Mouse (Mus musculus) urinary bladder, adult 2 months (tissue): Measurements from ENCODE around the gene Hist1h2ab. TPM values are rescaled to one million over a fixed set of nuclear protein-coding genes. Genes with fewer than 3 reads are reported as not detected.
"Not testable (repeated sequence)": the region's sequence is repeated elsewhere in the genome, so short reads cannot be mapped to it uniquely, and the experiment has no call there.

Experiments
- DNase-seq: peaks from one replicate; pipeline ENCODE4 v3.0.0; 2022; ENCODE audit warnings: low spot score
- polyA plus RNA-seq: library from polyadenylated mRNA; depleted of rRNA; stranded (reverse); fragments of >200 nt; gene quantifications from 2 replicates; pipeline ENCODE4 v1.2.3, GENCODE M21; 2012; rRNA removed

Hist1h2ab gene
- 0.60 TPM in 1 of 2 replicates, not detected in the other for polyA plus RNA-seq

GRCm38 (mm10) chr13:23750839-23751477 is at the start of gene Hist1h2ab:
Gene Hist1h2ab (plus strand): TSS chr13:23751126.
- not testable (repeated sequence) for DNase-seq

DNA sequence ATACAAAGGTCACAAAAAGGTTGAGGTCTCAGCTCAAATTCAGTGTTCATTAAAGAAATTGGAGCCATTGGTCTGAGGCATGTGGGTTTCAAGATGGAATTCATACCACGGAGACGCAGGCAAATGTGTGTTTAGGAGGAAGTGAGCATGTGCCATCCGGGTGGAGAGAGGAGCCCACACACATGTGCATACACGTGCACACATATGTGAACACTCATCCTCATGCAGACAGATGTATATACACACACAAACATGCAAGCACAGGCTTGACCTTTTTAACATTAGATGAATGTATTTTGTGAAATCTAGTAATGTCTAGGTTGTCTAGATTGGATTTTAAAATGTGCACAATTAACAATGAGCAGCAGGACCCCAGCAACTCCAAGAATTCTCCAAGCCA is 48.7 kb upstream of the Hist1h2ab start:
- no peak for DNase-seq

GRCm38 (mm10) chr13:23702801-23703200 is 48.1 kb upstream of the Hist1h2ab start:
- DNase-seq: not testable (repeated sequence)

- DNase-seq: no peak
Measured at GRCm38 (mm10) chr13:23705751-23706356, 45.1 kb upstream of the Hist1h2ab start.

GRCm38 (mm10) chr13:23706771-23707170 is 44.2 kb upstream of the Hist1h2ab start:
- no peak for DNase-seq

GRCm38 (mm10) chr13:23708041-23708440 is 42.9 kb upstream of the Hist1h2ab start:
- no peak for DNase-seq

DNA sequence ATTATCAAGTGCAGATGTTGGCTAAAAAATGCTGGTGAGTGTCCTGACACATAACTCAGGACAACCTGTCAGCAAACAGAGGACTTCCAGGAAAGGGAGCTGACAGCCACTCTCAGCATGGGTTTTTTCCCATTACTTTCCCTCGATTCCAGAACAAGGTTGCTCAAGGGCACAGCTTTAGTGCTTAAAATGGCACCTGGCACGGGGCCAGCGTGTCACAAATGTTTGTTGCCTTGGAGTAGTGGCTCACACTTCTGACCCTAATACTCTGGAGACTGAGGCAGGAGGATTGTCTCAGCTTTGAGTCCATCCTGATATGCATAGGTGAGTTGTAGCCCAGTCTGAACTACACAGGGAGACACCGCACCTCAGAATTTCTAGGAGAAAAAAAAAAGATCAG is 42.3 kb upstream of the Hist1h2ab start:
- DNase-seq: no peak

DNA sequence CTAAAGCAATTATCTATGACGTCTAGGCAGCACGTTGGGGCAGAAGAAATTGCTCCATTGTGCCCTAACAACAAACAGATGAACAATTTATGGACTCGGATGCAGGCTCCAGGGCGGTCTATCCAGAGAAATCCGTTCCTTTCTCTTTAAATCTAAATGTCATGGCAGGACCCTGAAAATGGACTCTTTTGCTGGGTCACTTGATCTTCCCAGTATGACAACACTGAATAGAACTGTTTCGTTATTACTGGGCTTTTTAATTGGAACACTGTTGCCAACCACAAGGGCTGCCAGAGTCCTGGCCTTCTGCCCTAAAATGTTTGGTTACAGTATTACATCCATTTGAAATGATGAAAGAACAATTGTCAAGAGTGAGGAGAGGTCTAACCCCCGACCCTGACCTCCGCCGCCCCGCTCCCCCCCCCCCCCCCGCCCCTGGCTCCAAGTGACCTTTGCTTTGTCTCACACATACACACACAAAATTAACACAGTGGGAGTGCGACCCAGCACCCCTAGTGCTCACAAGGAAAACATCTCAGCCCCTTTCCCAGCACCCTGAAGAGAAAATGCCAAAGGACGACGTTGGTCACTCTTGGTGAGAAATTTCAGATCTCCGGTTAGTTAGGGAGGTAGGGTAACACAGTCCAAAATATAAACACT is 41.1 kb upstream of the Hist1h2ab start:
- no peak for DNase-seq

DNA sequence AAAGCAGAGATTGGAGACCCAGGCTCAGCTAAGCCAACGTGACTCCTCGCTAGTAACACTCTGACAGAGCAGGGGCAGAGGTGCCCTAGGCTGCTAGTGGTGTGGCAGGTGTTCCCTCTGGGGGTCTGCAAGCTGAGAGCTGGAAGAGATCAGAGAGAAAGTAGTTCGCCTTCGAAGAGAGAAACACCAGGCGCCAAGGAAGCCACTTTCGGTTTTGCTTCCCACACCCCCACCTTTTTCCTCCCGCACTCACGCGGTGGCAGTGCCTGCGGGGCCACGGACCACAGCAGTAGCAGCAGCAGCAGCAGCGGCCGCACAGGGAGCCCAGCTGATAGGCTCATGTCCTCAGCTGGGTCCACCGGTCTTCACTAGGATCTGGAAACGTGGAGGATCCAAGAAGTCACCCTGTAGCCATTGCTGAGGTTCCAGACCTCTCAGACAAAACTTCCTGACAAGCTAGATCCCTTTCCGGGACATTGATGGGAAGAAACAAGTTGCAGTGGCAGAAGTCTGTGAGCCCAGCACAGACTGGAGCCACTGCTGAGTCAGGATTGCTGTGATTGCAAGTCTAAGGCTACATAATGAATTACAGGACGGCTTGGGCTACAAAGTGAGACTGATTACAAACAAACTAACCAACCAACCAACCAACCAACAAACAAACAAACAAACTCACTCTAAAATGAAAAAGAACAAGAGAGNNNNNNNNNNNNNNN is 40.4 kb upstream of the Hist1h2ab start, which contains the start of gene Hfe:
Gene Hfe, minus strand, starts transcription at position 481 of the 716 bp plus-strand sequence.
- peak; percentile 34 for DNase-seq

DNA sequence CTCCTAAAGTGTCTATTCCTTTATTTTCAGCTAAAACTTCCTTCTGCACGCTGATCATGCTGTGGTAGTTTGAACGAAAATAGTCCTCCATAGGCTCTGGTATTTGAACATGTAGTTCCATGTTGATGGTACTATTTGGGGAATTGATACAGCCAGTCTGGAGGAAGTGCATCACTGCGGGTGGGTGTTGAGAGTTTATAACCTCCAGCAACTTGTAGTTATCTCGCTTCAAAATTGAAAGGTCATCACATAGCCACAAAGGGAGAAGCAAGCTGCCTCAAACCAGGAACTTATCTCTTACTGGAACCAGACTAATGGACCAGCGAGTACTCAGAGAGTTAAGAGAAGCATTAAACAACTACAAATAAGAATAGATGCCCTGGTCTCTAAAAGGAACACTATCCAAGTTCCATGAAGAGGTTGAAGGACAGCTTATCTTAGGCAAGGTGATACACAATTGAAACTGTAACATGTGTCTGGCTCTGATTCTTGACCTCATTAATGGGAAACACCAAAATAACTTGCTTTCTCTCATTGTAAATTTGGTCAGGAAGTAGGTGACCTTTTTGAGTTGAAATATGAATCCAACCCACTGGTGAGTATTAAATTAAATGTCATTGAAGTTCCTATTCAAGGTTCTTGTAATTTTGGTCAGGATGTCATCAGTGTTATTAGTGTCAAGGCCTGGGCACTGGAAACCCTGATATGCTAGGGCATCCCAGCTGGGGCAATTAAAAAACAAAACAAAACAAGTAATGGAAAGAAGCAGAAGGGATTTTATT is 34.5 kb upstream of the Hist1h2ab start:
- DNase-seq: no peak

DNA sequence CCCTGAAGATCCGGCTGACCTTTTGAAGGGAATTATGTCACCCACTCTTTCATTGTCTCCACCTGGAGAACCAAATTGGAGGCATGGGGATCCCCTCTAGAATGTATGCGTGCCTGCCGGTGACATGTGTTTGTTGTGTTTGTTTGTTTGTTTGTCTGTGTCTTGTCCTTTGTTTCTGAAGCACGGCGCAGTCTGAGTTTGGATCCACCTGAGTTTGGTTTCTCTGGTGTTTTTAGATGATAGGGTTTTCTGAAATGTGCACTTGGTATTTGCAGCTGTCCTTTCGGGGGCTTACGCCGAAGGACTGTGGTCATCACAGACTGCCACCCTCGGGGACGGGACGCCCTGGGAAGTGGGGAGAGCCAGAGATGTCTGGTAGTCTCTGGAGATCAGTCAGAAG is 33.8 kb upstream of the Hist1h2ab start:
- no peak for DNase-seq

- DNase-seq: not testable (repeated sequence)
Measured at GRCm38 (mm10) chr13:23717593-23718245, 33.2 kb upstream of the Hist1h2ab start.

- no peak for DNase-seq
Measured at GRCm38 (mm10) chr13:23724239-23724638, 26.7 kb upstream of the Hist1h2ab start.

- no peak for DNase-seq
Measured at GRCm38 (mm10) chr13:23725213-23725612, 25.7 kb upstream of the Hist1h2ab start.

DNA sequence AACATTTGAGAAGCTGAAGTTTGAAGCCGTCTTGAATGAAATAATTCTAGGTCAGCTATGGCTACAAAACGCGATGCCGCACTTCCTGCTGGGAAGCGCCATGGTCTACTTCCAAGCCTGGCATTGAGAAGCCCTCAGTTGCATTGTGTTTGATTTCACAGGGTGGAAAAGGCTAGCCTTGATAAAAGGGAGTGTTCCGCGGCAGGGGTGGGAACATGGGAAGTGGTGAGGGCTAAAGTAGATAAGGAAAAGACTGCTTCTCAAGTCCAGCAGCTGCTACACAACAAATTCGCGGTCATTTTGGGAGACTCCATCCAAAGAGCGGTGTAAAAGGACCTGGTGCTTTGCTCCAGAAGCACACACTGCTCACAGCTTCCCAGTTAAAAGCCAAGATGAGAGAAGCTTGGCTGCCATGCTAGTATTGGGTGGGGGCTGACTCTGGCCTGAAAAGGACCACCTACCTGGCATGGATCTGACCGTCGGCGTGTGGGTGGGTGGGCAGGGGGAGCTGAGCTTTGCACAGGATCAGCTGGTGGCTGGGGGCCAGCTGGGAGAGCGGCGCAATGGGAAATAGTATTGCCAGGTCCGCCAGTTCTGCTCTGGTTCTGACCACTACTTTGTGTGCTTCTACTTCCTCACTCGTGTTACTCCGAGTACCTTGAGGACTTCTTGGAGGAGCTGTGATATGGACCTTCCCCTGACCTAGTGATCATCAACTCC is 22.3 kb upstream of the Hist1h2ab start:
- no peak for DNase-seq

DNA sequence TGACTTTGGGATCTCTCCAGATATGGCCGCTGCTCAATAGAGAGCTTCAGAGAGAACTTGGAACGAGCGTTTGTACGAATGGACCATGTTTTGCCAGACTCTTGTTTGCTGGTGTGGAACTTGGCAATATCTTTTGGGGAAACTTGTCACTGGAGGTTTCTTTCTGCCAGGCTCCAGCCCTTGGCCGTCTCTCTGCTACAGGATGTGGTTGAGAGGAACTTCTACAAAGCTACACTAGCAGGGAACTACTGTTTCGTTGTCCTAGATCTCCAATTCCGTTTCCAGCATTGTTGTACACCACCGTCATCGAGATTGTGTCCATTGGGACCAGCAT is 21.8 kb upstream of the Hist1h2ab start:
- DNase-seq: no peak

DNA sequence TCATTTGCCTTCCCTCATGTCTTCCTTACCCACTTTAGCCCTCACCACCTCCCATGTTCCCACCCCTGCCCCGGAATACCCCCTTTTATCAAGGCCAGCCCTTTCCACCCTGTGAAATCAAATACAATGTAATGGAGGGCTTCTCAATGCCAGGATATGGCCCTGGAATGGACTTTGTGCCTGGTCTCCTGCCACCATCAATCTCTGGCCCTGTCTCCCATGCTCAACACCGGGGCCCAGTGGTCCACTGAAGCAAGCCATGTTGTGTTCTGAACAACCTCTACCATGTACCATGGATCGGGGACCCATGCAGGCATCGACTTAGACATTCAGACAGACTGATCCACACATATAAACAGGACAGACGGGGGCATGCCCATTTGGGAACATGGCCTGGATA is 21.2 kb upstream of the Hist1h2ab start:
- no peak for DNase-seq

GRCm38 (mm10) chr13:23730479-23730878 is 20.4 kb upstream of the Hist1h2ab start:
- DNase-seq: no peak

- DNase-seq: no peak
Measured at GRCm38 (mm10) chr13:23732156-23732804, 18.6 kb upstream of the Hist1h2ab start.

- no peak for DNase-seq
Measured at GRCm38 (mm10) chr13:23737091-23737490, 13.8 kb upstream of the Hist1h2ab start.
